Mouse (Mus musculus): ENCODE data around the gene Barhl2.

DNA sequence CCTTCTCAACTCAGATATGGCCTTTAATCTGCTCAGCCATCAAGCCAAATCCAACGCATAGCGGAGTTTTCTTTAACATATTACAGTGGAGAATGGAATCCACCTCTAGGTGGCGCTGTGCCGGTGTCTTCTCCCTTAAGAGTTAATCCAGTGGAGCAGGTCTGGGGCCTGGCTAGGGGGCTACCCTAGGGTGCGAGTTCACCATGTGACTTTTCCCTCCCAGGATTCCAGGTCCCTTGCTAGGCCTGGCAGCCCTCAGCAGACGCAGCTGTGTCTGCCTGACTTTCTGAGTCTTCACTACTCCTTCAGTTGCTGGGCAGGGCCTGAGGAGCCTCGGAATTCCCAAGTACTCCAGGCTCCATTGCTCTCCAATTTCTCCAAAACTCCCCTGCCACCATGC is 40.8 kb downstream of the Barhl2 start:
- no peak for TF ChIP-seq EP300 (IDR thresholded peaks at IDR 0.05; ENCODE audit: low read depth)
- no peak for TF ChIP-seq CTCF (IDR thresholded peaks at IDR 0.05; ENCODE audit: low read depth)
